Mouse (Mus musculus) spleen, adult 2 months (tissue): Measurements from ENCODE around the gene Tmem130.
A peak's percentile ranks its signal among the peaks of the same experiment; 100 is the strongest.

Experiments
- CTCF ChIP-seq: fragments of 200-500 bp; IDR thresholded peaks from 2 replicates; pipeline ENCODE4 v1.5.1; 2011; ENCODE audit warnings: mild to moderate bottlenecking, inconsistent platforms; ENCODE audit not compliant: insufficient read depth, insufficient read length, insufficient replicate concordance; ENCODE audit errors: extremely low read depth
- POLR2A ChIP-seq: fragments of 200-500 bp; IDR thresholded peaks from 2 replicates; pipeline ENCODE4 v1.6.1; 2011; ENCODE audit warnings: low read depth, low read length, inconsistent platforms

DNA sequence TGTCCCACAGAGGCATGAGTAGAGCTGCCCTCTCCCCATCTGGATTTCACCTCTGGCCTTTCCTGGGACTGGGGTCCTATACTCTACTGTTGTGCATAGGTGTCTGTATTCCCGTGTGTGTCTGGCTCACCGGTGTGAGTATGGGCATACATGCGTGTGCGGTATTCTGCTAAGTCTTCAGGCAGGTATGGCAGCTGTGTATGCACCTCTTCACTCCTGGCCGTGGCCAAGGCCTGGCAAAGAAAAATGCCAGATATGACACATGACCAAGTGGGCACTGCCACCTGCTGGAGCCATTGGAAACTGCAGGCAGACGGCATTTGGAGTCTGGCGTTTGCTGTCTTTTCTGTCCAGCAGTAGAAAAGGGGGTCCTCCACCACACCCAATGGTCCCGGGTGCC is 26.7 kb downstream of the Tmem130 start:
- TF ChIP-seq CTCF (peak; percentile 78; the same call in 1 of the 2 replicates), POLR2A (no peak)
